Mouse (Mus musculus) E14TG2a.4 (cell line): ENCODE results near the gene Swi5.

Source experiments
- CTCF ChIP-seq: conservative IDR thresholded peaks from 2 replicates; pipeline ENCODE4 v1.5.1; 2014; ENCODE audit warnings: low read length
- POU5F1 ChIP-seq: IDR thresholded peaks from 2 replicates; pipeline ENCODE4 v1.6.1; 2014; ENCODE audit warnings: low read length, borderline replicate concordance

DNA sequence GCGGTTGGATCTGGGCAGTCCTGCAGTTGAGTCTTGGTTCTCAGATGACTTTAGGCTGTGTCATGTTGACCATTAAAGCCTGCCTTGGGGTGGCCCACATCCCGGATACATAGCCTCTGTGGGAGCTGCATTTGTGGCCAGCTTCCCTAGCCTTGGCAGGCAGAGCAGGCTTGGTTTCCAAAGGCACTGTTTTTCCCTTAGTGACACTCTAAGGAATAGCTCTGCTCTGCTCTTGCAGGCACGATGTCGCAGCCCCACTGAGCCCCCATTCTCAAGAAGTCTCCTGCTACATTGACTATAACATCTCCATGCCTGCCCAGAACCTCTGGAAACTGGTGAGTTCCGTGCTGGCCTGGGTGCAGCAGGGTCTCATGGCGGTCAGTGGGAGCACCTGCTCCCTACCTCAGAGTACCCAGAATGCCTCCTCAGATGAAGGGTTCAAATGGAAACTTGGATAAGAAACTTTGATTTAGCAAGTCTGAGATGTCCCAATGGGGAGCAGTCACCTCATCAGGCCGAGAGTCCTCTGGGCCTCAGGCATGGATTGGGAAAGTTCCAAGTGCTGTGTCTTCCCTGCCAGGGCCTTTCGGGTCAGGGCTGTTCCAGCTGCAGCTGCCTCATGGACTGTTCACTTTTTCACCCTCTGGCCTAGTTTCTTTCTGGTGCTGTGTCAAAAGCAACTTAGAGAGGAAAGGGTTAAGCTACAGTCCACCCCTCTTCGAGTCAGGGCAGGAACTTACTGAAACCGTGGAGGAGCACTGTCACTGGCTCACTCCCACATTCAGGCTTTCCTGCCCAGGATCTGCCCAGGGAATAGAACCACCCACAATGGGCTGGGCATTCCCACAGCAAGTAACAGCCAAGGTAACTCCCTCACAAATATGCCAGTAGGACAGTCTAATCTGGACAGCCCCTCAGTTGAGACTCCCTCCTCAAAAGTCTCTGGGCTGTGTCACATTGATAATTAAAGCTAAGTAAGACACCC, 39.2 kb downstream of the Swi5 start:
- no peak for TF ChIP-seq CTCF
- TF ChIP-seq POU5F1, result no peak
